Mouse (Mus musculus) cerebellum, postnatal 25 days (tissue): ENCODE measurements around the gene Egln3.

ENCODE experiments used
- DNase-seq, 2 experiments: peaks; one replicate each; pipeline ENCODE4 v3.0.0; 2021; ENCODE audit warnings: mixed read lengths in 2 of 2

The Egln3 gene

DNA sequence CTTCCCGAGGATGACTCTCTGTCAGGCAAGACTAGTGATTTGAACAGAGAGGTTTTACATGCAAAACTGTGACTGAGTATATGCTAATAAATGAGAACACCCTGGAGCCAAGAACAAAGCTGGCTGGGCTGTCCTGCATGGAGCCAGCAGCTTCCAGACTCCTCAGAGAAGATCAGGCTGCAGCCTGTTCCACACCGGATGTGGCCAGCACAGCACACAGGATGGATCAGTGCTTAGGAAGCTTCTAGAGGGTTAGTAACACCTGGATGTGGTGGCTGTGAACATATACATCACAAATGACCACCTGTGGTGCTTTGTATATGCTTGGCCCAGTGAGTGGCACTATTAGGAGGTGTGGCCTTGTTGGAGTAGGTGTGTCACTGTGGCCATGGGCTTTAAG, 43.4 kb downstream of the Egln3 start:
- no peak for DNase-seq

DNA sequence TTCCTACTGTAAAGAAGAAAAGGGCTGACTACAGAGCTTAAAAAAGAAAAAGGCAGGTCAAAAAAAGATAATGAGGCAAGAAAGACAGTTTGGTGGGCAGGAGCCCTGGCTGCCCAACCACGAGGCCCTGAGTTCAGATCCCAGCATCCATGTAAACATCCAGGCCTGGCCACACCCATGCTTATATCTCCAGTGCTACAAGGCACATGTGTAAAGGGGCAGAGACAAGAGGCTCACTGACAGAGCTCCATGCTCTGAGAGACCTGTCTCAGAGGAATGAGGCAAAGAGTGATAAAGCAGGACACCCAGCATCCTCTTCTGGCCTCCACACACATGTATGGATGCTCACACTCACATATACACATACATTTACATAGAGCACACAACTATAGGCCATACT, 48.9 kb downstream of the Egln3 start:
- DNase-seq = no peak

DNA sequence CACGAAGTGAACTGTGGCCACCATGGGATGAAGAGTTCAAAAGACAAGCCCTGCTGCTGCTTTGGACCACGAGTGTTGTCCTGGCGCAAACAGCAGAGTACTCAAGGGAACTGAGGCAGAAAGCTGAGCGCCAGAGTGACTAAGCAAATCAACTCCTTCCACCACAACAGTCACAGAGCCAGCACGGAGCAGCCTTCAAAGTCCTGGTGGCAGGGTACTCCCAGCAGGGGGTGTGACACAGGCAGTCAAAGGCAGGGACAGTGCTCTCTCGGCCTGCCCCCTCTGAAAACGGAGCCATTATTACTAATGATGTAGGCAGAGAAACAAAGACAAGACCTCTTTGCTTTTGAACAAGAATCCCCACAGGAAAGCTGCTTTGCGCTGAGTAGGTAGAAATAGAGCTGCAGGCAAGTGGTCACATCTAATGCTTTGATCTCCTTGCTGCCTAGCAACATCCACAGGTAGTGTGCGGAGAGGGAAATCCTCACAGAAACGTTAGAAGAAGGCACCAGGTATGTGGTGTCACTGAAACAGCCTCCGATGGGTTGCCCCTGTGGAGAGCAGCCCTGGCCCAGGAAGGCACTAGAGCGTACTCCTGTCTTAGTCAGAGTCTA, 56.6 kb downstream of the Egln3 start:
- peak in 1 of 2 experiments; percentile 16 for DNase-seq
